Mouse (Mus musculus) cortical plate, adult 2 months (tissue): ENCODE measurements at regions not wholly inside any gene's neighbourhood (a gene's known extent, or its start where the extent isn't known, plus 50 kb on each side); places are given as distances from the start of the nearest gene placed in this dataset.

Experiments used
- CTCF ChIP-seq: fragments of 200-500 bp; IDR thresholded peaks from 2 replicates; pipeline ENCODE4 v1.5.1; 2011; ENCODE audit warnings: mild to moderate bottlenecking, control low read depth, low read length; ENCODE audit not compliant: insufficient read depth; ENCODE audit errors: extremely low read depth
- POLR2A ChIP-seq: fragments of 200-500 bp; IDR thresholded peaks from 2 replicates; pipeline ENCODE4 v1.6.1; 2011; ENCODE audit warnings: mild to moderate bottlenecking, low read length, control low read depth; ENCODE audit not compliant: insufficient read depth; ENCODE audit errors: extremely low read depth

DNA sequence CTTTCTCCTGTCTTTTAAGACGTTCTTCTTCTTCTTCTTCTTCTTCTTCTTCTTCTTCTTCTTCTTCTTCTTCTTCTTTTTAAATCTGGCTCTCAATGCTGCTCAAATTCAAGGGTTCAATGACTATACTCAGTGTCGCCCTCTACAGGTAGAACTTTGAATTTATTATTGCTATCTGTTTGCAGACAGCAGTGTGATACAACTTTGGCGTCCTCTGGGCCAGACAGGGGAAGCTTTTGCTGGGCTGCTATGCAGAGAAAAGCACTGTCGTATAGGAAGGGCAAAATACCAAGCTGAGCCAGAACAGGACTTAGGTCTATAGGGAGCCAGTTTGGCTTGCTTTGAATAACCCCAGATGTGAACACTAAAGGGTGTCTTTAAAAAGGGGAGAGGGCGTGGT lies 127.3 kb upstream of the Gjb5 start:
- TF ChIP-seq CTCF (0 out of 2 replicates have a peak, but pooled peaks have one; percentile 10), POLR2A (no peak)
